Mouse (Mus musculus) ES-Bruce4 (cell line): ENCODE results near the gene E130208F15Rik. TPM values are rescaled to one million over a fixed set of nuclear protein-coding genes. Genes with fewer than 3 reads are reported as not detected.

Experiments used
- H3K27ac ChIP-seq: 2 replicates; pipeline ENCODE4 v1.5.1; 2012; ENCODE audit warnings: low read length, inconsistent platforms; ENCODE audit not compliant: insufficient read depth
- H3K27me3 ChIP-seq: 2 replicates; pipeline ENCODE4 v1.6.1; 2012; ENCODE audit warnings: mild to moderate bottlenecking, low read length, inconsistent platforms; ENCODE audit not compliant: control insufficient read depth, poor library complexity, insufficient read depth, severe bottlenecking
- H3K36me3 ChIP-seq: 2 replicates; pipeline ENCODE4 v1.6.1; 2012; ENCODE audit warnings: inconsistent platforms, mild to moderate bottlenecking, low read length, moderate library complexity; ENCODE audit not compliant: control insufficient read depth, poor library complexity, insufficient read depth, severe bottlenecking
- H3K4me1 ChIP-seq: one replicate; pipeline ENCODE4 v1.8.1; 2011; ENCODE audit warnings: low read length; ENCODE audit not compliant: control insufficient read depth, insufficient read depth
- H3K4me3 ChIP-seq: 2 replicates; pipeline ENCODE4 v1.5.1; 2011; ENCODE audit warnings: low read depth, mild to moderate bottlenecking, low read length
- H3K9ac ChIP-seq: 2 replicates; pipeline ENCODE4 v1.6.1; 2012; ENCODE audit warnings: low read depth, mild to moderate bottlenecking, inconsistent platforms; ENCODE audit not compliant: poor library complexity, severe bottlenecking
- H3K9me3 ChIP-seq: replicated peaks from 2 replicates; pipeline ENCODE4 v1.6.1; 2012; ENCODE audit warnings: mild to moderate bottlenecking, low read length, inconsistent platforms; ENCODE audit not compliant: control insufficient read depth, poor library complexity, insufficient read depth, severe bottlenecking
- CTCF ChIP-seq: IDR thresholded peaks from one replicate; pipeline ENCODE4 v1.8.1; 2011; ENCODE audit warnings: low read depth, low read length
- EP300 ChIP-seq: IDR thresholded peaks from 2 replicates; pipeline ENCODE4 v1.6.1; 2011; ENCODE audit warnings: low read depth, low read length; ENCODE audit not compliant: insufficient read depth
- POLR2A ChIP-seq: IDR thresholded peaks from one replicate; pipeline ENCODE4 v1.8.1; 2011; ENCODE audit warnings: low read length; ENCODE audit not compliant: insufficient read depth
- polyA plus RNA-seq: library from polyadenylated mRNA; stranded (reverse); fragments of >200 nt; gene quantifications from 2 replicates; pipeline ENCODE4 v1.2.4, GENCODE M21; 2011; ENCODE audit warnings: low read depth; ENCODE audit not compliant: missing spikeins, insufficient read depth, insufficient read length

E130208F15Rik gene
- polyA plus RNA-seq, 1 experiment, result 0.58 TPM

DNA sequence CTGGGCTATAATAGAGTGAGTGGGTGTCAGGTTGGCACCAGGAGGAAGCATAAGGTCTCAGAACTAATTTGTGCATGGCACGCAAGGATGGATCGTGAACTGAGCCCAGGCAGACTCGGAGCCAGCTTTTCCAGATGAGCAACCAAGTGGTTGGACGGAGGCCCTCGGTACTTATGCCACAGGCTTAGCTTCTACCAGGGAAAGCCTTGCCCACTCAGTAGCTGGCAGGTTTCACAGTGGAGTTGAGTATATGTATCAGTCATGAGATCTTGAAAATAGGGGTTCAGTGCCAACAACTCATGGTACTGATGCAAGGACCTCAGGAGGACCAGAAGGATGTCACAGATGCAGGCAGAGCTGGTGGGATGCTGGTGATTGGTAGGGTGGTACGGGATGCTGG lies 14.1 kb downstream of the E130208F15Rik start:
- Histone ChIP-seq H3K9ac (no peak overlapping the region), H3K36me3 (no peaks in the 10 kb centered on the region)

GRCm38 (mm10) chr7:30336384-30336783 lies 14.8 kb downstream of the E130208F15Rik start:
- Histone ChIP-seq H3K4me1 (no peaks in the 10 kb centered on the region), H3K9ac (no peak overlapping the region), H3K4me3 (no peak overlapping the region), H3K27me3 (no peaks in the 10 kb centered on the region), H3K27ac (no peak overlapping the region), H3K36me3 (no peaks in the 10 kb centered on the region), H3K9me3 (no peaks in the 10 kb centered on the region)
- TF ChIP-seq POLR2A, result no peak
- peak; percentile 87 for TF ChIP-seq CTCF
- TF ChIP-seq EP300, result no peak

More for the DNA sequence above, 14.1 kb downstream of the E130208F15Rik start:
- Histone ChIP-seq H3K4me3 (no peak overlapping the region), H3K27me3 (no peaks in the 10 kb centered on the region), H3K4me1 (no peaks in the 10 kb centered on the region), H3K9me3 (no peaks in the 10 kb centered on the region), H3K27ac (no peak overlapping the region)
- TF ChIP-seq EP300, result no peak
- TF ChIP-seq POLR2A, result no peak
- no peak for TF ChIP-seq CTCF

DNA sequence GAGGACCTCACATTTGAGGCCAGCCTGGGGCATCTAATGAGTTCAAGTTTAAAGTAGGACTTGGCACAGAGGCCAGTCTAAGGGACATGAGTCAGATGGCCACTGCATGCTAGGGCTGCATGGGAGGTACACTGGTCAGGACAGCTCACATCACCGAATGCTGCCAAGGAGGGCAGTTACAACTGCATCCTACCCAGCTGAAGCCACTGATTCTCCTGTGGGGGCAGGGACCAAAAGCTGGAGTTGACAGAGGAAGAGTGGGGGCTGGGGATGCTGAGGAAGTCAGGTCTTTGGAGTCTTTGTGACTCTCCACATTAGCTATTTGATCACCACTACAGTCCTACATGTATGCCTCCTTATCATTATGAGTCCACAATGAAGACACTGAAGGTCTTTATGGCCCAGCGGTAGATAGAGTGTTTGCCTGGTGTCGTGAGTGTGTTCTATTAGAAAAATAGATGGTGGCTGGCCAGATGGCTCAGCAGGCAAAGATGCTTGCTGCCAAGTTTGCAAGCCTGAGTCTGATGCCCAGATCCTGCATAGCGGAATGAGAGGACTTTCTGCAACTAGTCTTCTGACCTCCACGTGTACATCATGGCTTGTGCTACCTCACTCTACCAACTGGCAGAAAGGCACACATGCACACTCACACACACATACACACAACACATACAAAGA lies 18.0 kb downstream of the E130208F15Rik start:
- Histone ChIP-seq H3K4me1 (no peaks in the 10 kb centered on the region), H3K9ac (no peak overlapping the region), H3K36me3 (no peaks in the 10 kb centered on the region), H3K27ac (no peak overlapping the region), H3K9me3 (no peaks in the 10 kb centered on the region), H3K4me3 (no peak overlapping the region), H3K27me3 (no peaks in the 10 kb centered on the region)
- TF ChIP-seq CTCF (no peak), POLR2A (no peak), EP300 (no peak)

- Histone ChIP-seq H3K36me3 (no peaks in the 10 kb centered on the region), H3K9ac (no peak overlapping the region), H3K27ac (no peak overlapping the region), H3K27me3 (no peaks in the 10 kb centered on the region), H3K4me3 (no peak overlapping the region), H3K4me1 (no peaks in the 10 kb centered on the region), H3K9me3 (no peaks in the 10 kb centered on the region)
- TF ChIP-seq POLR2A, result no peak
These were observed 25.3 kb downstream of the E130208F15Rik start for GRCm38 (mm10) chr7:30346635-30347379.

DNA sequence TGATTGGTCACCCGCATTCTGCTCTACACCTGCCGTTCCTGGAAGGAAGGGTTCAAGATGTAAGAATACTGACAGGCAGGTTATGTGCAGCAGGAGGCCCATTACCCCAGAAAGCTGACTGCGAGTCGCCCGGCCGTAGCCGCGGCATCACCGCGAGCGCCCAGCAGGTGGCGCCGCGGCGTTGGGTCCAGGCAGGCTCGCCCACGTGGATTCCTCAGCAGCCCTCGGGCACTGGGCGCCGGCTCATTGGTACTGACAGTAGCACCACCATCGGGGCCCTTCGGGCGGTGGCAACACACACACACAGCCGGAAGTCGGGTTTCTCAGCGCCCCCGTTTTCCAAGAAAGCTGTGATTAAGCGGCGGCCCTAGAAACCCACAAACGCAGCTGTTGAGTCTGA lies 26.3 kb downstream of the E130208F15Rik start:
- Histone ChIP-seq H3K4me1 (no peaks in the 10 kb centered on the region), H3K9ac (no peak overlapping the region), H3K27ac (no peak overlapping the region), H3K36me3 (no peaks in the 10 kb centered on the region), H3K9me3 (no peaks in the 10 kb centered on the region), H3K27me3 (no peaks in the 10 kb centered on the region), H3K4me3 (no peak overlapping the region)
- TF ChIP-seq POLR2A (no peak), CTCF (peak; percentile 76)

DNA sequence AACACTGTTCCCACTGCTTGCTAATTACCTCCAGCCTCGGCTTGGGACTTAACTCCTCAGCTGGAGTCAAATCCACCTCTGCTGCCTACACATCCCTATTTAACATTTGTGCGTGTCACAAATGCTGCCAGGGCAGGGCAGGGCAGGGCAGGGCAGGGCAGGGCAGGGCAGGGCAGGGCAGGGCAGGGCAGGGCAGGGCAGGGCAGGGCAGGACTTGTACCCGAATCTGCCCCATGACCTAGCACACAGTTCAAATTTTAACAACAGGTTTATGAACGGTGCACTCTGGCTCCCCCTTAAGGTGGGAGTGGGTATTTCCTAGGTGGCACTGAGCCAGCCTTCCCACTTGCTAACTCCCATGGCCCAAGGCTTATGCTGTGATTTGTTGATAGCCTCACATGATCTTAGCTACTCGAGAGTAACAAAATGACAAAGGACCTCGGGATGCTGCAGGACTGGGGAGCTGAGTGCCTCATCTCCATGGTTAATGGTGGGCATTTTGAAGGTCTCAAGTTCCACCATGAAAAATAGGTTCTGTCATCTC lies 31.8 kb downstream of the E130208F15Rik start:
- Histone ChIP-seq H3K27me3 (no peaks in the 10 kb centered on the region), H3K36me3 (no peaks in the 10 kb centered on the region), H3K27ac (no peak overlapping the region), H3K9ac (no peak overlapping the region), H3K4me3 (no peak overlapping the region), H3K4me1 (no peaks in the 10 kb centered on the region), H3K9me3 (no peaks in the 10 kb centered on the region)
- TF ChIP-seq EP300 (no peak), CTCF (peak; percentile 64)
